Mouse (Mus musculus) stomach, postnatal 0 days (tissue): ENCODE data around the gene Ints12.

Experiments used
- CTCF ChIP-seq: IDR thresholded peaks from 2 replicates; pipeline ENCODE4 v1.5.1; 2016; ENCODE audit warnings: antibody characterized with exemption, low read depth, mild to moderate bottlenecking, moderate library complexity
- EP300 ChIP-seq: optimal IDR thresholded peaks from 2 replicates; pipeline ENCODE3; 2016; ENCODE audit warnings: antibody characterized with exemption

DNA sequence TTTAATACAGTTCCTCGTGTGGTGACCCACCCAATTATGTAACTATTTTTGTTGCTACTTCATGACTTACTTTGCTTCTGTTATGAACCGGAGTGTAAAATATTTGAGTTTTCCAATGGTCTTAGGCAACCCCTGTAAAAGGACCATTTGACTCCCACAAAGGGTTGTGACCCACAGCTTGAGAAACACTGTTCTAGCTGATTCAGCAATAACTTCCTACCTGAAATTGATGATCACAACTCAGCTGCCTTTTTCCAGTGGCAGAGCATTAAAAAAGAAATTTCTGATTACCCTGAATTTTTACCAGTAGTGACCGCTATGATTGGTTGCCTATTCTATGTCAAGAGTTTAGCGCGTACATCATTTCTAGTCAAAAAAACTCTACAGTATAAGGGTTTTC, 39.7 kb downstream of the Ints12 start:
- TF ChIP-seq CTCF (no peak), EP300 (no peak)
